Mouse (Mus musculus): ENCODE data around the gene Gpr137b. TPM values are rescaled to one million over a fixed set of nuclear protein-coding genes. Genes with fewer than 3 reads are reported as not detected.
"Not testable (repeated sequence)": the region's sequence is repeated elsewhere in the genome, so short reads cannot be mapped to it uniquely, and the experiment has no call there.

The Gpr137b gene
- 20.9 and 32.0 TPM in 2 replicates for total RNA-seq (2014; rRNA removed)
- polyA plus RNA-seq (2015; fragmentation: Nextera tagmentation; extraction: Ambion mirVana), result 23.3 and 23.5 TPM in 2 replicates

- not testable (repeated sequence) for H3K4me1 ChIP-seq (ENCODE audit: insufficient read depth, low read length); H3K27ac ChIP-seq; H3K9me3 ChIP-seq (ENCODE audit: low read length); H3K36me3 ChIP-seq (ENCODE audit: insufficient read depth, low read length); H3K9ac ChIP-seq (replicated peaks; ENCODE audit: low read length); H3K27me3 ChIP-seq (ENCODE audit: insufficient read depth, low read length)
- peak; percentile 92 for ATAC-seq
- H3K4me3 ChIP-seq (ENCODE audit: low read length), result peak within 1 kb of the TSS; percentile 35
- peak; percentile 61 for DNase-seq (ENCODE audit: low spot score)
- WGBS, result 0% methylated on average over 38 of the region's 78 CpGs
- peak within 1 kb of the TSS; percentile 48 for H3K4me2 ChIP-seq (ENCODE audit: low read depth, low read length)
These were observed at the start of gene Gpr137b for GRCm38 (mm10) chr13:13393228-13394095. Gpr137b (minus strand) TSS chr13:13394014.

GRCm38 (mm10) chr13:13438112-13438953, 44.5 kb upstream of the Gpr137b start:
- WGBS, result 5% methylated on average over 14 of the region's 28 CpGs
- peak; percentile 35 for ATAC-seq
- H3K36me3 ChIP-seq (ENCODE audit: insufficient read depth, low read length), result not testable (repeated sequence)

GRCm38 (mm10) chr13:13437460-13438015, 43.7 kb upstream of the Gpr137b start, which contains the start of gene Nid1:
Nid1 (plus strand) TSS chr13:13437551.
- not testable (repeated sequence) for DNase-seq (ENCODE audit: low spot score); H3K27me3 ChIP-seq (ENCODE audit: insufficient read depth, low read length); H3K27ac ChIP-seq; H3K4me1 ChIP-seq (ENCODE audit: insufficient read depth, low read length); H3K9me3 ChIP-seq (ENCODE audit: low read length); H3K9ac ChIP-seq (replicated peaks; ENCODE audit: low read length); H3K36me3 ChIP-seq (ENCODE audit: insufficient read depth, low read length)
- Histone ChIP-seq H3K4me3 (ENCODE audit: low read length) (peak within 1 kb of the TSS; percentile 15; the same call in 1 of the 2 replicates), H3K4me2 (ENCODE audit: low read depth, low read length) (peak within 1 kb of the TSS; percentile 35; the same call in 1 of the 2 replicates)
- 0% methylated on average over 22 of the region's 39 CpGs for WGBS
- peak; percentile 84 for ATAC-seq

More at GRCm38 (mm10) chr13:13438112-13438953, 44.5 kb upstream of the Gpr137b start:
- not testable (repeated sequence) for DNase-seq (ENCODE audit: low spot score); H3K4me3 ChIP-seq (ENCODE audit: low read length); H3K27ac ChIP-seq; H3K9me3 ChIP-seq (ENCODE audit: low read length); H3K9ac ChIP-seq (replicated peaks; ENCODE audit: low read length); H3K4me1 ChIP-seq (ENCODE audit: insufficient read depth, low read length); H3K27me3 ChIP-seq (ENCODE audit: insufficient read depth, low read length)
- peak overlapping the region; percentile 7; the same call in 1 of the 2 replicates for H3K4me2 ChIP-seq (ENCODE audit: low read depth, low read length)

GRCm38 (mm10) chr13:13436161-13436560, 42.3 kb upstream of the Gpr137b start:
- H3K9ac ChIP-seq (replicated peaks; ENCODE audit: low read length); H3K4me1 ChIP-seq (ENCODE audit: insufficient read depth, low read length); H3K4me3 ChIP-seq (ENCODE audit: low read length); DNase-seq (ENCODE audit: low spot score); H3K36me3 ChIP-seq (ENCODE audit: insufficient read depth, low read length); H3K4me2 ChIP-seq (ENCODE audit: low read depth, low read length); H3K9me3 ChIP-seq (ENCODE audit: low read length); ATAC-seq; H3K27ac ChIP-seq; H3K27me3 ChIP-seq (ENCODE audit: insufficient read depth, low read length): not testable (repeated sequence)
- 98% methylated on average over 4 of the region's 7 CpGs for WGBS

- H3K4me3 ChIP-seq (ENCODE audit: low read length); H3K9ac ChIP-seq (replicated peaks; ENCODE audit: low read length); DNase-seq (ENCODE audit: low spot score); H3K27me3 ChIP-seq (ENCODE audit: insufficient read depth, low read length); H3K9me3 ChIP-seq (ENCODE audit: low read length); H3K4me2 ChIP-seq (ENCODE audit: low read depth, low read length); H3K27ac ChIP-seq; H3K4me1 ChIP-seq (ENCODE audit: insufficient read depth, low read length); ATAC-seq; H3K36me3 ChIP-seq (ENCODE audit: insufficient read depth, low read length): not testable (repeated sequence)
- WGBS, result 92% methylated on average over 1 of the region's 5 CpGs
These were observed 29.5 kb upstream of the Gpr137b start for GRCm38 (mm10) chr13:13423301-13423700.

- DNase-seq (ENCODE audit: low spot score); H3K9me3 ChIP-seq (ENCODE audit: low read length); H3K9ac ChIP-seq (replicated peaks; ENCODE audit: low read length); H3K36me3 ChIP-seq (ENCODE audit: insufficient read depth, low read length); H3K4me3 ChIP-seq (ENCODE audit: low read length); H3K4me2 ChIP-seq (ENCODE audit: low read depth, low read length); ATAC-seq; H3K4me1 ChIP-seq (ENCODE audit: insufficient read depth, low read length); H3K27ac ChIP-seq; H3K27me3 ChIP-seq (ENCODE audit: insufficient read depth, low read length): not testable (repeated sequence)
- 95% methylated on average over 6 of the region's 12 CpGs for WGBS
These were observed 25.0 kb upstream of the Gpr137b start for GRCm38 (mm10) chr13:13418859-13419258.

GRCm38 (mm10) chr13:13416007-13416337, 22.2 kb upstream of the Gpr137b start:
- not testable (repeated sequence) for H3K27ac ChIP-seq; H3K4me2 ChIP-seq (ENCODE audit: low read depth, low read length); H3K9me3 ChIP-seq (ENCODE audit: low read length); H3K9ac ChIP-seq (replicated peaks; ENCODE audit: low read length); DNase-seq (ENCODE audit: low spot score); H3K36me3 ChIP-seq (ENCODE audit: insufficient read depth, low read length); H3K27me3 ChIP-seq (ENCODE audit: insufficient read depth, low read length); H3K4me1 ChIP-seq (ENCODE audit: insufficient read depth, low read length); H3K4me3 ChIP-seq (ENCODE audit: low read length)
- 68% methylated on average over 2 of the region's 4 CpGs for WGBS
- peak; percentile 71; the same call in 1 of the 2 replicates for ATAC-seq
